Mouse (Mus musculus): ENCODE measurements at regions not wholly inside any gene's neighbourhood (a gene's known extent, or its start where the extent isn't known, plus 50 kb on each side); places are given as distances from the start of the nearest gene placed in this dataset.
"Not testable (repeated sequence)": the region's sequence is repeated elsewhere in the genome, so short reads cannot be mapped to it uniquely, and the experiment has no call there.

DNA sequence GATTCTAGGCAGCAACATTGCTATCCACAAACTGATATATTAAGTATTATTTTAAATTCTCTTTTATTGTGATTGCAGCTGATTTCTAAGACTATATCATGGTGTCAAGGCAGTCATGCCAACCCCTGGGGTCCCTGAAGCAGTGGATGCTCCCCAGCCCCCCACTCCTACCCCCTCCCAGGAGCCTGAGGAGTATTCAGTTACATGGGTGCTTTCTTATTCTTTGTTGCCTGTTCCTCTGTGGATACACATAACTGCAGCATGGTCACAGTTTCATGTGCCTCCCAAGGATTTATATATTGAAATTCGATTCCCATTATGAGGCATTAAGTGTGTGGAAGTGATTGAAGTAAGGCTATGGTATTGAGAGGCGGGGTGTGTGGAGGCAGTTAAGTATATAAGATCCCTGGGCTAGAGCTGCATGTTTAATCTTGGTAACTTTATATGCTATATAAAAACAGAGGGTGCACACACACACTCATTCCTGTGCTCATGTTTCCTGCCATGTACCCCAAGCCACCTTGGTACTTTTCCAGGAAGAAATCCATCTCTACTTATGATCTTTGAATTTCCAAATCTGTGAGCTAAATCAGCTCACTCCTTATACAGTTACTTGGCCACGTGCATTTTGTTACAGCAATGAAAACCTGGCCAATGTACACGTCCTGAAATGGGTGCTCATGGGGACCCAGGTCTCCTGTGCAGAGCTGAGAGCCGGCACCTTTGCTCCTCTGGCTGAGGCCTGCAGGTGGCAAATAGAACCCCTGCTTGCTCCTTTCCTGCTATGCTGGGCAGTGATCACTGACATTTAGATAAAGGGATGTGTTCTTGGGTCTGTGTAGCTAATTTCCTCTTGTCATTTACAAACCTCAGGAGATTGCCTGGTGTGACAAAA is 259.0 kb downstream of the Nek10 start:
- no peak for DNase-seq

DNA sequence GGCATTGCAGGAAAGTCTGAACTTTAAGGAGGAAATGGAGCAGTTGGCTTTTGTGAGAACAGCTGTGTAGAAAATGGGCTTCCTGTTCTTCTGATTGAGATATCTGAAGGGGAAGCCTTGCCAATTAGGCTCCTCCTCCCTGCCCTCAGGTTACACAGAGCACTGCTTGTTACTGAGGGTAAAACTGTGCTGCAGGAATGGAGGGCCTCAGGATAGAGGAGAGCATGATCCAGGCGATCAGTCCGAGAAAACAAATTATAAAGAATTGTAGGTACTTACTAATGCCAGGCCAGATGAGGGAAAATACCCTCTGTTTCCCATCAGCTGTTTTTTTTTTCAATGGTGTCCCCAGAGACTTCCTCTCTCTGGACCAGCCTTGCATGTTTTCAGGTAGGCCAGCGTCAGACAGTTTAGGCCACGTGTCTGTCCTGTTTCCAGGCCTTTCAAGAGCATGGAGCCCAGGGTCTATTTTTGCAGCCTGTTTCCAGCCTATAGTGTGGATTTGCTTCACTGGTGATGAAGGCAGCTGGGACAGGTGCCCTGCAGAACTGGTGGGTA is 259.7 kb downstream of the Nek10 start:
- DNase-seq, result no peak

DNA sequence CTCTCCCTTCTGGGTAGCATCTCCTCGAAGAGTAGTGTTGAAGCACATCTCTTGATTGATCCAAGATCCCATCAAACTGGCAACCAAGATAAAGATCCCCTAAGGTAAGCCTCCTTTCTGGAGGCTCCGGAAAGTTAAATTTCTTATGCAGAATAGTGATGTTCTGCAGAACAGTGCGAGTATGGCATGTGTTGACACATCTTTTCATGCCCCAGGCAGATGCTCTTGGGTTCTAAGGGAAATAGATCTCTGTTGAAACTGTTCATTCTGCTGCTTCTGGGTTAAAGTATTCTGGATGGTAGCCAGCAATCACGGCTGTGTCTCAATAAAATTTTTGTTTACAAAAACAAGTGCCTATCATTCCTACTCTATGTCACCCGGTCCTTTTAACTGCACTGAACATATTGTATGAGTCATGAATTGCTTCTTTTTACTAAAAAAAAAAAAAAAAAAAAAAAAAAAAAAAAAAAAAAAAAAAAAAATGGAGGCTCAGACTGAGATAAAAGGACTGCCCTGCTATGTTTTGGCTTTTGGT is 261.8 kb downstream of the Nek10 start:
- no peak for DNase-seq

DNA sequence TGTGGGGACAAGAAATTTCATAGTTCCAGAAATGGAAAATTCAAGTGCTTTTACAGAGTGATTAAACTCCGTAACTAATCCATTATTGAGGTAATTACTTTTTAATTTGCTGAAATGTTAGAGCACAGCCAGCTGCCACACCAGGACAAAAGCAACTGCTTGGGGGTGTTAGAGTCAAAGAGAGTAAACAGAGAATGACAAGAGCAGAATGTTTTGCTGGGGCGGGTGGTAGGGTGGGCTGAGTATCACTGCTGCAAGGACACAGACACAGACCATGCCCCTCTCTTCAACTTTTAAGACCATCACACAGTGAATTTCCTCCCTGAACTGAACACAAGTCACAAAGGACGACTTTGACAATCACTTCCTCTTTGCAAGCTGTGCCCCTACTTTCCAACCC is 272.7 kb downstream of the Nek10 start:
- DNase-seq, result no peak

DNA sequence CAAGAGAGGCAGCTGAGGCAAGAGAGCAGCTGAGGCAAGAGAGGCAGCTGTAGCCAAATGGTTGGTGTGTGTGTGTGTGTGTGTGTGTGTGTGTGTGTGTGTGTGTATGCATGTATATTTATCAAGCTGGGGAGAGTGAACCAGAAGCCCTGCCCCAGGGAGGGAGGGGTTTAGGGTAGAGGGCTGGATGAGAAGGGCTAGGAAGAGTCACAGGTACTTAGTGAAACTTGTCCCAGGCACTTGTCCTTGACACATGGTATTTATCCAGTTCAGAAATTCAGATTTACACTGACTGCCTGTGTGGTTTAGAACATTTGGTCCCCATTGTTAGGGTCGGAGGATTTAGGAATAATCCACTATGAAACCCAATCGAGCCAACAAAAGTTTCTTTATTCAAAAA is 279.7 kb downstream of the Nek10 start:
- peak in 1 of 2 experiments; percentile 4 for DNase-seq

DNA sequence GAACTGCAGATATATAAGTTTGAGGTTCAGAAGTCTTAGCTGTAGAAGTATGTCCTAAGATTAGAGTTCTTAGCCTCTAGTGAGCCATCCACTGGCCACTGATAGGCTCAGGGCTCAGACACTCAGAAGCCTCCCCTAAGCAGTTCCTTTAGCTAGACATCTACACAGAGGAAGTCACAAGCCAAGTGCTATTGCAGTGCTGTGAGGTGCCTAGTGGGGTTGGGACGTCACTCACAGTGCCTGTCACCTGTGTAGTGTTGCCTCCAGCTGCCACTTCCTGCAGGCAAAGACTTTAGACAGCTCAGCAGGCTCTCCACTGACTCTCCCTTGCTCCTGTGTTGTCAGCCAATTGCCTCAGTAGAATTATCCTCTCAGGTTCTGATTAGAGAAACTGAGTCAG is 280.6 kb downstream of the Nek10 start:
- DNase-seq, result no peak

DNA sequence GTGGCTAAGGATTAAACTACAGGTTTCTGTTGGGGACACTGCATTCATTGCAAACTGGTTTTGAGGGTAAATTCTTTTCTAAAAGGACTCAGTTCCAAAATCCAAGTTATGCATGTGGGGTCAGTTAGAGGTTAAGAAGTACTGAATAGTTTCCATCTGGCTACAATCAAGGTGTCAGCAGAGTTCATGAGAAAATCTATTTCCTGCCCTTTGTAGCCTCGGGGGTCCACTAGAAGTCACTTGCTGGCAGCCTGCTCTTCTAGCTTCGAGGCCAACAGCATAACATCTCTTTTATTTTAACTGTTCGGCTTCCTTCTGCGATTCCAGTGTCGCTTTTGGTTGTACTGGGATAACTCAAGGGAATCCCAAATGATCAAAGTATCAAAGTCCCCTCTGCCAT is 283.8 kb downstream of the Nek10 start:
- DNase-seq, result no peak

DNA sequence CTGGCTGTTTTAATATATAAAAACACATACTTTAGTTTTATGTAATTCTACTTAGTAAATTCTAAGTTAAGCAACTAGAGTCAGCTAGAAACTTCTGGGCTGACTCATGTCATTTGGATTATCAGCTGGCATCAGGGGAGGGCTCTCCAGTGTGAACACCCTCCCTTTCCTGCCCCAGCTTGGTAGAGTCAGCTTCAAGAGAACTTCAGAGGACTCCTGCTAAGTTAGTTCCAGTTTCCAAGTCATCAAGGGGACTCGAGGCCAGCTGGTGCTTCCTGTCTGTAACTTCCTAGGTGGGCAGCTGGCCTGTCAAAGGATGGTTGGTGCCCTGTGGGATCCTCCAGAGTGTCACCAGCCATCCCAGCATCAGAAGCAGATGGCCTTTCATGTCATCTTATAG is 293.6 kb downstream of the Nek10 start:
- DNase-seq, result no peak

DNA sequence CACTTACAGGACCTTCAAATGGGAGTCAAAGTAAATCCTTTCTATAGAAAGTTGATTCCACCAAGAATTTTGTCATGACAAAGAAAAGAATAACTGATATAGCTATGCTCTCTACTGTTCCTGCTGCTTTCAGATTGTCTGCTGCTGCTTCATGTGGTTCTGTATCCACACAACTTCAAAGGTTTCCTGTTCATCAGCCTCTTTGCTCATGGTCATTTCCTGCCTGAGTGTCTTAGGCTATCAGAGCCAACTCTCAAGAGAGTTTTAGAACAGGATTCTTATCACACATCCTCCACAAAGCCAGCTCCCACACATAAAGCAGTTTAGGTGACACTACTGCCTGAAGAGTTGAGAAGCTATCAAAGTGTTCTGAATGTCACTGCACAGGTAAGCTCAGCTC is 296.7 kb downstream of the Nek10 start:
- DNase-seq, result no peak

DNA sequence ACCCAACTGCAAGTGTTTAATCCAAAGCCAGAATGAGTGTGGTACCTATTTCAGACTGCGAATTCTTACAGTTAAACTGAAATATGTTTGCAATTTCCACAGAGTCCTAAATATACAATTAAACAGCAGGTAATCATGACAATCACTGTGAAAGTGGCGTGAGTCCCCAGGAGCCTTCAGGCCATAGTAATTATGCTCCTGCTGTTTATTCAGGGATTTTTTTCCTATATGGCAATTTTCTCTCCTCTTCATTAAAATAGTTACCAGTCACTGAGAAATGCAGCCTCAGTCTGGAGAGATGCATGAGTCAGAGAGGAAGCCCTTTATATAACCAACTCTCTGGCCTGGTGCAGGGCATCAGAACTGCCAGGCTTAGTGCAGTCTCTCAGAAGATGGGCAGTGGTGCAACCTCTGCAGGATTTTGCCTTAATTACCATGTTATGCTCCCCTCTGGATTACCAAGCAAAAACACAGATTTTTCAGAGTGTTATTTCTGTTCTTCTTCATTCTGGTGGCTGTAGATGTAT is 304.6 kb downstream of the Nek10 start:
- DNase-seq, result peak in 1 of 2 experiments; percentile 4

DNA sequence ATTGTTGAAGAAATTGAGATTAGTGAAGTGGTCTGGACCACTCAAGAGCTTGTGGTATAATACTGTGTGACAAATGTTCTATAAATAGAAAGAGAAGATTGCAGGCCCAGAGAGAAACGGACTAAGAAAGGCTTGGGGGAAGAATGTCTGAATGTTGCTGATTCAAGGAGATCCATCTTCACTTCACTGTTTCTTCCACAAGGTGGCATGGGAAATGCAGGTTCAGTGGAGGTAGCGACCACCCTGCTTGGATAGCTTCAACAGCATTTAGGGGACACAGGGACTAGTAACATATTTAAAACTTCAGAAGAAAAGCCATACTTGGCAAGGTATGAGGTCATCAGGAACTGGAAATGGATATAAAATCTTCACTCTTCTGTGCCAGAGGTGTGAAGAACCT is 316.5 kb downstream of the Nek10 start:
- no peak for DNase-seq

DNA sequence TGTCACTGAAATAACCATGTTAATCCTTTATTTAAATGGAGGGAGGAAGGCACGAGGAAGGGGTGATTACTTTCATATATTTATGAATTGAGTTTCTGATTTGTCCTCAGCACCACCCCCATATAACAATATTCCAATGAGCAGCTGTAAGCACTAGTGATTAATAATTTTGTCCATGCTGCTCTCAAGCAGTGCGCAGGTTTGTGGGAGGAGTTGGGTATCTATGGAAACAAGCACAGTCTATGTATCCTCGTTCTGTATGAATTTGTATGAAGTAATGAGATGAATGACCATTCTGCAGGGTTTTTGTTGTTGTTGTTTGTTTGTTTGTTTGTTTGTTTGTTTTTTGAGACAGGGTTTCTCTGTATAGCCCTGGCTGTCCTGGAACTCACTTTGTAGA is 310.6 kb downstream of the Lrrc3b start:
- DNase-seq, result no peak

DNA sequence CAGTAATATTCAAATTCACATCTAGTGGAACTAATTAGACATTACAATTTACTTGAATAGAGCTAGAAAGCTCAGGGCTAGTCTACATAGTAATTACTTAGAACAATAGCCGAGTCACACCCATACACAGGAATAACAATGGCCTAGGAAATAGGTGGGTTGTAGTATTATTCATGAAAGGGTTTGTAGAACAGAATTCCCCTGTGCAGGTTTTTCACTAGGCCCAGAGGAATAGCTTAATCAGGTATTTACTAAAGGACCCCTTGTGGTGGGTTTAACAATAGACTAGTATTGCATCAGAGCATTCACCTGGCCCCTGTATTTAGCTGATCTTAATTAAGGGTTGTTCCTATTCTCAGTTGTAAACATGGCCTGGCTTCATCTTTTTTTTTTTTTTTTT is 297.9 kb downstream of the Lrrc3b start:
- DNase-seq, result not testable (repeated sequence)

DNA sequence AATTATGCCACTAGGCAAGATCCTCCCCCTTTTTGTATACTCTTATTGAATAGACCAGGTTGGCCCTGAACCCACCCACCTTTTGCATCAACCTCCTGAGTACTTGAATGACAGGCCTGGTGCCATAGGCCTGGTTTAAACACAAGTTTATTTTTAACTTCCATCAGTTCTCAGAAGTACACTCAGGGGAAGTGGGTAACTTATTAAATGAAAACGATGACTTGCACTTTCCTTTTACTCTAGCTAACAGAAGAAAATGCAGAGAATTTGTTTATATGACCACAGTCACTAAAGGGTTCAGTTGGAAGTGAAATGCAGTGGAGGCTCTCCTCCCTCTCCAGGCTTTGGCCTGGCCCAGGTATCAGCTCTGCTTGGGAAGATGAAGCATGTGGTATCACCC is 295.9 kb downstream of the Lrrc3b start:
- DNase-seq, result no peak

DNA sequence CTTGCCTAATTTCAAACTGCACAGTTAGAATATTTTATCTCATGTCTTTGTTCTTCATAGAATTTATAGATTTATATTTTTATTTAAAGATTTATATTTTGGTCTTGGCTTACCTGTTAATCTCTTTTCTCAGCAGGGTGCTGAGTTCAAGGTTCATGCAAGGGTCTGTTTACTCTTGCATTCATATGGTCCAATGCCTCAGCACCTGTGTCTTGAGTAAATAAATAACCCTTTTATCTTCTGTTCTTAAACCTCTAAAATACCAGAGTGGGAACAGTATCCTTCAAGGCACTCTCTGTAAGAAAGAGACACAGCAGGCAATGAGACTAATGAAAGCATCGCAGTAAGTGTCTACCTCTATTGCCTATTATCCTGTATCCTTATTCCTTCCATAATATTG is 290.3 kb downstream of the Lrrc3b start:
- DNase-seq, result no peak
